Mouse (Mus musculus) megakaryocyte-erythroid progenitor cell, adult 5-6 weeks (primary cell): ENCODE data around the gene Ift172. TPM values are rescaled to one million over a fixed set of nuclear protein-coding genes. Genes with fewer than 3 reads are reported as not detected.

ENCODE experiments used
- ATAC-seq: replicated peaks from 2 replicates; pipeline ENCODE4 v1.8.0; 2016; ENCODE audit warnings: mild to moderate bottlenecking, inconsistent platforms; ENCODE audit not compliant: severe bottlenecking, poor library complexity, low FRiP score, low TSS enrichment
- total RNA-seq, 2 experiments: library from RNA; stranded (forward) in 1 of 2; stranded (reverse) in 1 of 2; fragments of 200-1000, 215-1000 nt in 1 of 2; fragments of >200 nt in 1 of 2; fragmentation: Nextera tagmentation in 1 of 2; gene quantifications; 2 replicates each; pipeline ENCODE4 v1.2.3; 2014 to 2017

The Ift172 gene
- total RNA-seq, 2 experiments from 2014 or later: 18.0 to 32.8 TPM

DNA sequence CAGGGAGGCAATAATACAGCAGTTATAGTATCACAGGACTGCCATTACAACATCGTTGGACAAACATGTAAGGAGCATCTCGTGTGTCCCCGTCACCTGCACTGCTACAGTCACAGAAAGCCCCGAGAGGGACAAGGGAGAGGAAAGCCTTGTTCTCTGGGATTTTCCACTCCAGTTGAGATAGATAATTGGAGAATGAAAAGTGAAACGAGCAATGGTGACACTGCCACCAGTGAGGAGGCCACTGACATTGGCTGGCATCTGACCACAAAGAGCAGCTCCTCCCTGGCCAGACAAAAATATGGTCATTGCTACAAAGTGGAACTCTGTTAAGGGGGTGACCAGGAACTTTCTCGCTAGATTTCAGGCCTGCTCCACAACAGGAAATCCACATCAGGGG lies 23.2 kb downstream of the Ift172 start:
- ATAC-seq: no peak

GRCm38 (mm10) chr5:31266101-31266500 lies 24.8 kb downstream of the Ift172 start:
- ATAC-seq: no peak

- no peak for ATAC-seq
Measured at GRCm38 (mm10) chr5:31257616-31258015, 33.3 kb downstream of the Ift172 start.

GRCm38 (mm10) chr5:31255971-31256370 lies 34.9 kb downstream of the Ift172 start:
- ATAC-seq: no peak

DNA sequence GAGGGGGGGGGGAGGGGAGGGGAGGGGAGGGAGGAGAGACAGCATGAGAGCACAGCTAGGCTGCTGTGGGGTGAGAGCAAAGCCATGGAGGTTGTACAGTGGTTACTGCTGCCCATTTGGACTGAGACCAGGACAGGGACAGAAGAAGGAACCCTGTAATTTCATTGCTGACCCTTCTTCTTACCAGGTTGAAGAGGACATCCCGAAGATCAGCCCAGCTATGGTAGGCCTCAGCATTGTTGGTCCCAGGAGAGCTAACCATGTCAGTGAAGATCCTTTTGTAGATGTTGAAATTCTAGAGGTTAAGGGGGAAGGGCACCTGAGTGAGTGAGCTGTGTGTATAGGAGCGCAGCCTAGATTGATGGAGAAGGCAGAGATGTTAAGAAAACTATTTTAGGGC lies 35.5 kb downstream of the Ift172 start:
- no peak for ATAC-seq

GRCm38 (mm10) chr5:31254901-31255300 lies 36.0 kb downstream of the Ift172 start:
- peak; percentile 79 for ATAC-seq

DNA sequence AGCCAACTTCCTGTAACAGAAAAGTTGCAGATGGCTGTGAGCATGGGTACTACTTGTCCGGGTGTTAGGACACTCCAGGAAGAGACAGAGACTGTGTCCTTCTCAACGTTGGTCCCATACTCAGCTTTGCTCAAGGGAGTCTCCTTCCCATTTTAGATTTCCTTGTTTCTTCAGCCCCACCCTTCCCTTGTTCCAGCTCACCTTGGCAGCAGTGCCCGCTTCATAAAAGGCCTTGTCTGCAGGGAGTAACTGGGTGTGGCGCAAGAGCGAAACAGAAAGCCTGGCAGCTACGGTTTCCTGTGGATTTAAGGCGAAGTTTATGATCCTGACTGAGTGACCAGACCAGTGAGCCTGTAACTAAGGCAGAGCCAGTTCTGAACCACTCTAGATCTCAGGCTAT lies 36.5 kb downstream of the Ift172 start:
- ATAC-seq: peak; percentile 31

DNA sequence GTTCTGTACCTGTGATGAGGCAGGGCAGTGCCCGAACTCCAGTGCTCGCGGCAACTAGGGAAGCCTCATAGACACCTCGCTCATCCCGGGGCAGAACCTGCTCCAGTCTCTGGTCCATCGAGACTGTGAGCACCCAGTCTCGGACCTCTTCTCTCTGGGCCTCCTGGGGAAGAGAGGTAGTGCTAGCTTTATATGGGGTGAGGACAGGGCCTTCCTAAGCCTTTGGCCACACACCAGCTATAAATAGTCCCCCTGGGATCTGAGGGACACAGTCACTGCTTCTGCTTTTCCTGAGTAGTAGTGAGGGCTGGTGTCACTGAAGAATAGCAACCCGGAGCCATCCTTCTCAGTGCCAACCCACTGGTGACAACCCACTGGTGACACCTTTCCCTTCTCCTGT lies 37.1 kb downstream of the Ift172 start:
- no peak for ATAC-seq

DNA sequence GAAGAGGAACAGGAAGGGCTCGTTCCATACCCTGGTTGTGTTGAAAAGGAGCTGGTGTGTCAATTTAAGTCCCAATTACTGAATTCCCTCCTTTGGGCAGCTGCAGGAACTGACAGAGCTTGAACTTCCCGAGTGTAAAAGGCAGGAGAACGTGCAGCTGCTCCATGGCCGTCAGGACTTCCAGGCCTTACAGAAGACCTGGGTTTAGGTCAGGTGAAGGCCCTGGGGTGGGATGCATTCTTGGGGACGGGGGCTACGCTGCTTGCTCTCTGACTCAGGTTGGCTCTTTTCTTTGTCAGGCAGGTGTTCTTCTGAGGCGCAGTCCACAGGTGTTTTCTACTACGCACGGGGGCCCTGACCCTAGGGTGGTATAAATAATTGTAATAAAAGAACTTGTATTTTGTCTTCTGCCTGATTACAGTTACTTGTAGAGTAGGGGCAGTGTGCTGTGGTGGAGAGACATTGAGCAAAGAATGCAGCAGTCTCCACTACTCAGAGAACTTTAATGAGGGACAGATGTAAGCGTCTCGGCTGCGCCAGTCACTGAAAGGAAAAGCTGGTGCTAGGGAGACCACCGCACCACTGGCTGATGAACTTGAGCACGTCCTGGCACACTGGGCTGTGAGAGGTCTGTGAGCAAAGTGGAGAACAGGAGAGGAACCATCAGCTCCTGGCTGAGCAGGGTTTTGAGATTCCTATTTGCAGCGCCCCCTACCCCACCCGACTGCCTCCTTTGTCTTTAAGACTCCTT lies 37.9 kb downstream of the Ift172 start:
- no peak for ATAC-seq

DNA sequence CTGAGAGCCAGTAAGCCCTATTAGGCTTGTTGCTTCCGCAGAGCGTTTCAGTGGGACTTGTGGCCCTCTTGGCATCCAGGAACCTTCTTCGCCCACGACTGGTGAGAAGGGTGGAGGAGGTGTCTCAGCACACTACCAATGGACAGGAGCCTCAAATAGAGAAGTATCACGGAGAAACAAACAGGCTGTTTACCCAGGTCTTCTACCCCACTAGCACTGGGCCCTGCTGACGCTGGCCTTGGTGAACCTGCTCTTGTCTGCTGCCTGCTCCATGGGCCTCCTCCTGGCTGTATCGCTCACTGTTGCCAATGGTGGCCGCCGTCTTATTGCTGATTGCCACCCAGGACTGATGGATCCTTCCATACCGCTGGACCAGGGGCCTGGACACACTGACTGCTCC lies 38.8 kb downstream of the Ift172 start:
- no peak for ATAC-seq

DNA sequence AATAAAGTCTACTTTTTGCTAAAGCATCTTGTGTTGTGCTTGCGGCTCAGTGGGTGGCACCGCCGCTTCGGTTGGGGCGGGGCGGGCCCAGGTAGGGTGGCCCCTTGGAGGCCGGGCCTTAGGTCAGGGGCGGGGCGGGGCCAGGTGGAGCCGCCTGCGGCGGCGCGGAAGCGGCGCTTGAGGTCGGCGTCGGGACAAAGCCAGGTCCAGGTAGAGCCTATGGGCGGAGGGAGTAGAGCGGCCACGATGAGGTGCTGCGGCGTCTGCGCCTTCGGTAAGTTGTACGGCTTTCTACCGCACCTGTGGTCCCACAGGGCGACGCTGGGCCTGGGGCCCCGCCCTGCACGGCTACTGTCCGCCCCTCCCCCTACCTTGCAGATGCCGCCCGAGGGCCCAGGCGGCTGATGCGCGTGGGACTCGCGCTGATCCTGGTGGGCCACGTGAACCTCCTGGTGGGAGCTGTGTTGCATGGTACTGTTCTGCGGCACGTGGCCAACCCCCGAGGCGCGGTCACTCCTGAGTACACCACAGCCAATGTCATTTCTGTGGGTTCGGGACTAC lies 39.3 kb downstream of the Ift172 start, which contains the start of gene Krtcap3:
Gene Krtcap3, plus strand, starts transcription at position 151 of the 561 bp plus-strand sequence.
- no peak for ATAC-seq

DNA sequence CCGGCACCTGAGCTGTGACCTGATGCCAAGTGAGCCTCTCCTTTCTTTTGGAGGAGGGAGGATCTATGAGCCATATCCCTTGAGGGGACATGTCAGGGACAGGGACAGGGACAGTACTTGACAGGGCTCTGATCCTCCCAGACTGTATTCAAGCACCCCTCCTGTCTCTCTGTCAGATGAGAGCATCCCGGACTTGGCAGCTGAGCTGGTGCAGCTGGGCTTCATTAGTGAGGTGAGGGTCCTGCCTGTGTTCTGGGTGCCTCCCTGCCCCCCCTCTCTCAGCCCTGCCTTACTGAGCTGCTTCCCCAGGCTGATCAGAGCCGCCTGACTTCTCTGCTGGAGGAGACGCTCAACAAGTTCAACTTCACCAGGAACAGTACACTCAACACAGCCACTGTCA lies 40.2 kb downstream of the Ift172 start:
- ATAC-seq: no peak

DNA sequence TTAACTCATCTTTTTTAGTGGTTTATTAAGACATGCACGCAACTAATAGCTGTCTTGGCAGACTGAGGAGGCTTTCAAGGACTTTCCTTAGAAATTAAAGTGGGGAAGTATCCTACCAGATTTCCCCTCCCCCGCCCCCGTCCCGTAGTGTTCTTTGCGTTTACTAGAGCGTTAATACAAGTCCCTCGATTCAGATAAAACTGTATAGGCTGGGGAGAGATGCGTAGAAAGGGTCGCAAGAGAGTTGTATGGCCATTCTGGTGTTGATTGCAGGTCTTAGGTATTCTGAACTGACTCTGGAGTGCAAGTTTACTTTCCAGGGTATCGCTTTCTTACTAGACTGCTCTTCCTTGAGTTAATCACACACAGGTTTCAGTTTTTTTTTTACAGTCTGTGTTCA lies 48.7 kb downstream of the Ift172 start:
- ATAC-seq: no peak

DNA sequence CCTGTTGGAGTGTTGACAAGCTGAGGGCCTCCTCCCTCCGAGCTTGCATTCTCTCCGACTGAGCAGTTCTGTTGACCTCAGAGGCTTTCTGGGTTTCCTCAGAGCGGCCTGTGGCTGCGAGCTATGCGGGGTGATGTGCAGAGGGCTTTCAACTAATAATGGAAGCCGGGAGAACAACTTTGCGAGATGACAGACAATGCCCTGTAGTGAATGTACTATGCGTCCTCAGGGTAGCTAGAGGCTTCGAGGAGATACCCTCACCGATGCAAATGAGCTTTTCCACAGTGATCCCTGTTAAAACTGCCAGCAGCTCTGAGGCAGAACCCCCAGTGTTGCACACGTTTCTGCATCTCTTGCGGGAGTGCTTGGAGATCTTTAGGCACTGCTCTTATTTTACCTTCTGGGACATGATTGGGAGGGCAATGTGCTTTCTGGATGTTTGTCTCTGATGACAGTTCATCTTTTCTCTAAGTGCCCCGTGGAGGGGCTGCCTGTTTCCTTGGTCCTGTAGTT lies 49.3 kb downstream of the Ift172 start:
- ATAC-seq: peak; percentile 46; the same call in 1 of the 2 replicates

- ATAC-seq: peak; percentile 99
Measured at GRCm38 (mm10) chr5:31240637-31241521, 50.0 kb downstream of the Ift172 start, which contains the start of the genes Nrbp1 and Gm9970. Gene Nrbp1, plus strand, starts transcription at chr5:31240864. Gene Gm9970, minus strand, starts transcription at chr5:31241232.

DNA sequence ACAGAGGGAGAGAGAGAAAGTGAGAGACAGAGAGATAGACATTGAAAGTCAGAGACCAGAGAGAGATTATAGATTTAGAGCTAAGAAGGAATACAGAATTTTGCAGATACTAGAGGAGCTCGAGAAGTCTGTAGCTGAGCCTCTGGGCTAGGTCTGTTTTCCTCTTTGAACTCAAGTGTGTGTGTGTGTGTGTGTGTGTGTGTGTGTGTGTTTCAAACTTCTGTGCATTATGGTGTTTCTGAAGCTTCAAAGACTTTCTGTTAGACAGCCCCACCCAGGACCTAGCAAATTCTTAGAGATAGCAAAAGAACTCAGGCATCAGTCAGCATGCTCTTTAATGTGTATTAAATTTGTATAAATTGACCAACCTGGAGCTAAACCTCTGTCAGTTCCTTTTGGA lies 64.3 kb downstream of the Ift172 start:
- ATAC-seq: no peak

- ATAC-seq: no peak
Measured at GRCm38 (mm10) chr5:31222696-31223095, 68.2 kb downstream of the Ift172 start.

- 0 out of 2 replicates have a peak, but pooled peaks have one; percentile 42 for ATAC-seq
Measured at GRCm38 (mm10) chr5:31221304-31221945, 69.5 kb downstream of the Ift172 start.
